Mouse (Mus musculus) 3134 (cell line): ENCODE results near the gene Tmem256.

ENCODE experiments used
- DNase-seq: peaks from one replicate; pipeline ENCODE4 v3.0.0-alpha.2; 2011; ENCODE audit warnings: low spot score; ENCODE audit not compliant: insufficient read length; ENCODE audit errors: extremely low read depth

Tmem256 gene

DNA sequence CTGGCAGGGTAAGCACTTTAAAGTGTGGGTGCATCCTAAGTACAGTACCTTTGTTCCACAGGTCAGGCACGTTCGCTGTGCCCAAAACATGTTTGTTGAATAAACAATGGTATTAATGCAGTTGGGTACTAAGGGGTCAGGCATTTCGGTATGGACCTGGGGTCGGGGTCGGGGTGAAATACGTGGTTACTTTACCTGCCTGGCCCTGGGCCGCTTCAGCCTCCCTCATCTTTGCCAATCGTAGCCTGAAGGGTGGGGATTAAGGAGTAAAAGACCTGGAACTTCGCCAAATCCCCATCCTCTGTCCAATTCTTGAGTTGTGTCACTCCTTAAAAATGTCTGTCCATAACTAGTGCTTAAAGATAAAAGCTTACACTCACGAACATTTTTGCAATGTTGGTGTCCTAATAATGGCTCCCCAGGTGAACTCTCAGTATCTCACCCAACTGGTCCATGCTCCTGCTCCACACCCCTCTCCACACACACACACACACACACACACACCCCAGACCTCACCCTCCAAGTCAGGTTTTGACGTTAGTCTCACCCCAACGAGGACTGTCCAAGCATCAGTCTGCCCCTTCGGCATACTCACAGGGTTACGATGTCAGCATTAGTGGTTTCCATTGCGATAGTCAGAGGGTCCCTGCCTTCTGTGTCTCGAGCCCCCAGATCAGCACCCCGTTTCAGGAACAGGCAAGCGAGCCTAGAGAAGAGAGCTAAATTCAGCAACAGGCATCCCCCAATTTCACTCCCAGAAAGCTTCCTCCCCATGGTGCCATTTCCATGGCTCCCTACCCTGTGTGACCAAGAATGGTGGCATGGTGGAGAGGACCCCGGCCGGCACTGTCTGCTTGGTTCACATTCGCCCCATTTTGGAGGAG lies 43.7 kb downstream of the Tmem256 start:
- DNase-seq = no peak

DNA sequence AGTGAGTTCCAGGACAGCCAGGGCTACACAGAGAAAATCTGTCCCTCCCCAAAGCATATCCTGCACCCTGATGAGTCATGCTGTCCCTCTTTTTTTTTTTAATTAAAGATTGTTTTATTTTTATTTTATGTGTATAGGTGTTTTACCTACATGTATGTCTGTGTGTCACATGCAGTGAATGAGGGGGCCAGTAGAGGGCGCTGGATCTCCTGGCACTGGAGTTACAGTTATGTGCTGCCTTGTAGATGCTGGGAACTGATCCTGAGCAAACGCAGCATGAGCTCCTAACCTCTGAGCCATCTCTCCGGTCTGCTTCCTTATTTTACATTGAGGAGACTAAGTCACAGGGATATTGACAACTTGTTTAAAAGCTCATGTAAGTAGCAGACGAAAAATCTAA lies 44.8 kb downstream of the Tmem256 start:
- DNase-seq = no peak

DNA sequence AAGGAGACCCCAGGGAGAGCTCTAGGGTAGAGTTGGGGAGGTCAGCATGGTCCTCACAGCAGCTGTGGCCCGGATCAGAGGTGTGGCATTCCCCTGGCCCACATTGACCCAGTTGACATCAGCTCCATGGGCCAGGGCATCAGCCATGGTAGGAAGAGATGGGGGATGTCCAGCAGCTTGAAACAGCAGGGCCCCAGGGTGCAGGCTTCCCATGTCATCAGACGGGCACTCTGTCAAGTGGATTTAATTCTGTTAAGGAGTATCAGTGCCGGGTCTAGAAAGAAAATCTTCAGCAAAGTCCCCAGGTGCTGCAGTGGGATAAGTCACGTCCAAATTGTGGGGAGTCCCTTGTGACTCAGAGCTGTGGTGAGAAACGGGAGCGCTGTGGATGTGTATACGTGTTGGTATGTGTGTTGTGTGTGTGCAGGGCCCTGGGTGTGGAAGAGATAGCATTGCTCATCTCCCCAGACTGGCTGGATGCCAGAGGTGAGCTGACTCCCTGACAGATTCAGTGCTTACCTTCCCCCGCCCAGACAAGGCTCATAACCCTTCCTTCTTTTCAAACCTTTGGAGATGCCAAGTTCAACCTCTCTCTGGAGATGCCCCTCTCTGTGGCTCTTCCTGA lies 45.3 kb downstream of the Tmem256 start:
- peak; percentile 48 for DNase-seq

DNA sequence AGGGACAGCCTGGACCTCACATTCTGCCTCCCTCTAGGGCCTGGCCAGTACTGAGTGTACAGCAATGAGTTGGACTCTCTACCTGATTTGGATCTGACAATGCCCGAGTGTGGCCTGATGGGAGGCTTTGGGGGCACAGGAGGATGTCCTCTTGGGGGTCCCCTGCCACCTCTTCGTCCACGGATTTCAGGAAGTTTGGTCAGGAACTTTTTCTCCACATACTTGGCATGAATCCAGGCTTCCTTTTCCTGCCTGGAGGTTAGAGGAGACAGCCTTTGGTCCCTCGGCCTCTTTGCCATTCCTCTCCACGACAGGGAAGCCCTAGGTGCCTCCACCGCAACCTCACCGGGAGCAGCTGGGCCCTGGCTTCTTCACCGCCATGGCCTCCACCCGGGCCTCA lies 45.9 kb downstream of the Tmem256 start:
- no peak for DNase-seq

DNA sequence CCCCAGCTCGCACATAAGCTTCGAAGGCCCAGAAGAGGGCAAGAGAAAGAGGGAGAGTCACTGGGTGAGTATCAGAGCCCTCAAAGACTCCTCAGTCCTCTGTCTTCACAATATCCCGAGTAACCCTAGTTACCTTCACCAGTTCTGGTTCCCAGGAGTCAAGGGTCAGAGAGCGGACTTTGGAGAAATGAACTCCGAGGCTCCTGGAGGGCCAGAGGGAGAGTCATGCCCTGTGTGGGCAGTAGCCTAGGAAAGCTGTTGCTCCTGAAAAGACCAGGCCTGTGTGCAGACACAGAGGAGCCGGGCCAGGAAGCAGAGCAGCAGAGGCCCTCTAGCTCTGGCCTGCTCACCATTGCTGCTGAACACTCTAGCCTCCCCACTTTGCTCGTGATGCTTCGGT lies 46.3 kb downstream of the Tmem256 start:
- no peak for DNase-seq

DNA sequence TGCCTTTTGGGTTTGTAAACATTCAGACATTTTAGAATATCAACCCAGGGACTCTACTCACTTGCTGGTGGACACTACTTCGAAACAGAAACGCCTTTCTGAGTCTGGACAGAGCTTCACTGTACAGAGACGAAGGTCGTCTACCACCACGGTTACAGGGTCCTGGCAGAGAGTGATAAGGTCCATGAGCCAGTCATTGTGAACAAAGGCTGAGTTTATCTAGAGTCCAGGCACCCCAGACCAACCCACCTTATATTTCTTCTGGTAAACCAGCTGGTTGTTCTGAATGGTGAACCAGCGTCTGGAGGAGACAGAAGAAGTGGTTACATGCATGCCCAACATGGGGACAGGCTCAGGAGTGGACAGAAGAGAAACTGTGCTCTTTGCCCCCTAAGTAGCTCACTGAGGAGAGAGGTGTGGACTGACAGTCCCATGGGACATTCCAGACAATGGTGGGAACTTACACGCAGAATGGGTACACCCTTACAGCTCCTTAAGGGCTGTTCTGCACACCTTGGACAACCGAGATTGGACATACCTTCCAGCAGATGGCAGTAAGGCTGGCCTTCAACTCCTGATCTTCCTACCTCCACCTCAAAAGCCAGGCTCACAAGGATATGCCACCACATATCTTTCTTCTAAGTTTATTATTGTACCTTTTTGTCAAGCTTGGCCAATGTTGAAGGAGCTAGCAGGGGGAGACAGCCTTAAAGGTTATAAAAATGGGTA lies 48.8 kb downstream of the Tmem256 start:
- DNase-seq = no peak
